Mouse (Mus musculus) embryonic facial prominence, embryonic 11.5 days (tissue): ENCODE results near the gene Csrnp2. TPM values are rescaled to one million over a fixed set of nuclear protein-coding genes. Genes with fewer than 3 reads are reported as not detected.

ENCODE experiments used
- ATAC-seq: fragments of 200-750 bp; cut with Nextera tagmentation; replicated peaks from 2 replicates; pipeline ENCODE4 v1.8.0; 2017; ENCODE audit warnings: low read depth; ENCODE audit not compliant: insufficient number of reproducible peaks, low FRiP score, low TSS enrichment
- DNase-seq: peaks from one replicate; pipeline ENCODE4 v3.0.0-alpha.2; 2015; ENCODE audit warnings: low spot score
- H3K27ac ChIP-seq: fragments of 300-500 bp; sonication (generic); replicated peaks from 2 replicates; pipeline ENCODE4 v1.5.1; 2014; ENCODE audit warnings: mild to moderate bottlenecking, low read depth, low read length, control low read depth
- H3K27me3 ChIP-seq: fragments of 300-500 bp; sonication (generic); 2 replicates; pipeline ENCODE4 v1.6.1; 2014; ENCODE audit warnings: mild to moderate bottlenecking, low read length, moderate library complexity, mixed read lengths; ENCODE audit not compliant: control insufficient read depth, insufficient read depth
- H3K36me3 ChIP-seq: fragments of 300-500 bp; sonication (generic); replicated peaks from 2 replicates; pipeline ENCODE4 v1.6.1; 2014; ENCODE audit warnings: low read depth, mild to moderate bottlenecking, low read length, moderate library complexity, mixed read lengths; ENCODE audit not compliant: control insufficient read depth, insufficient read depth
- H3K4me1 ChIP-seq: fragments of 300-500 bp; sonication (generic); 2 replicates; pipeline ENCODE4 v1.6.1; 2014; ENCODE audit warnings: low read length, mixed read lengths; ENCODE audit not compliant: control insufficient read depth, insufficient read depth
- H3K4me2 ChIP-seq: fragments of 300-500 bp; sonication (generic); 2 replicates; pipeline ENCODE4 v1.6.1; 2014; ENCODE audit warnings: low read depth, mild to moderate bottlenecking, control low read depth, low read length, moderate library complexity
- H3K4me3 ChIP-seq: fragments of 300-500 bp; sonication (generic); 2 replicates; pipeline ENCODE4 v1.5.1; 2014; ENCODE audit warnings: low read depth, low read length, control low read depth
- H3K9ac ChIP-seq: fragments of 300-500 bp; sonication (generic); replicated peaks from 2 replicates; pipeline ENCODE4 v1.6.1; 2014; ENCODE audit warnings: mild to moderate bottlenecking, control low read depth, low read length
- H3K9me3 ChIP-seq: fragments of 300-500 bp; sonication (generic); replicated peaks from 2 replicates; pipeline ENCODE4 v1.6.1; 2016; ENCODE audit warnings: mild to moderate bottlenecking, low read length, inconsistent platforms, mixed read lengths; ENCODE audit not compliant: control insufficient read depth
- WGBS: fragments of 180-500 bp; shearing (Covaris S2); extraction: QIAGEN DNeasy Blood & Tissue Kit; methylation state at CpG from one replicate; pipeline ENCODE4 v1.1.7; 2014; 5-methylcytosine and 5-hydroxymethylcytosine counted together
- polyA plus RNA-seq: library from polyadenylated mRNA; unstranded; fragments of >200 nt; fragmentation: Nextera tagmentation; extraction: Ambion mirVana; gene quantifications from 2 replicates; pipeline ENCODE4 v1.2.1, GENCODE M21; 2014

The Csrnp2 gene
- polyA plus RNA-seq, 1 experiment from 2014 or later, result 23.0 TPM

- Histone ChIP-seq H3K27me3 (no peaks in the 10 kb centered on the region), H3K4me3 (no peak overlapping the region), H3K9ac (no peak overlapping the region), H3K4me1 (no peaks in the 10 kb centered on the region; the same call in 1 of the 2 replicates), H3K4me2 (no peak overlapping the region), H3K36me3 (no peaks in the 10 kb centered on the region), H3K9me3 (no peaks in the 10 kb centered on the region), H3K27ac (no peak overlapping the region)
- ATAC-seq, result no peak
- no peak for DNase-seq
- WGBS, result 82% methylated on average over 5 of the region's 5 CpGs
These were observed 33.2 kb downstream of the Csrnp2 start for GRCm38 (mm10) chr15:100462086-100462485.

GRCm38 (mm10) chr15:100461646-100462045 lies 33.6 kb downstream of the Csrnp2 start:
- no peaks in the 10 kb centered on the region for H3K9me3 ChIP-seq
- no peaks in the 10 kb centered on the region; the same call in 1 of the 2 replicates for H3K4me1 ChIP-seq
- ATAC-seq (no peak), DNase-seq (no peak)
- no peak overlapping the region for H3K4me3 ChIP-seq
- no peak overlapping the region for H3K27ac ChIP-seq
- no peaks in the 10 kb centered on the region for H3K27me3 ChIP-seq
- no peak overlapping the region for H3K9ac ChIP-seq
- no peak overlapping the region for H3K4me2 ChIP-seq
- 75% methylated on average over 9 of the region's 9 CpGs for WGBS
- H3K36me3 ChIP-seq, result no peaks in the 10 kb centered on the region

- H3K4me2 ChIP-seq, result no peak overlapping the region
- 10% methylated on average over 12 of the region's 12 CpGs for WGBS
- no peak overlapping the region for H3K27ac ChIP-seq
- ATAC-seq (no peak), DNase-seq (peak; percentile 60)
- no peak overlapping the region for H3K4me3 ChIP-seq
- no peaks in the 10 kb centered on the region for H3K9me3 ChIP-seq
- no peaks in the 10 kb centered on the region; the same call in 1 of the 2 replicates for H3K4me1 ChIP-seq
- no peak overlapping the region for H3K9ac ChIP-seq
- H3K27me3 ChIP-seq, result no peaks in the 10 kb centered on the region
- H3K36me3 ChIP-seq, result no peaks in the 10 kb centered on the region
These were observed 34.3 kb downstream of the Csrnp2 start for GRCm38 (mm10) chr15:100460942-100461341.

GRCm38 (mm10) chr15:100458055-100458454 lies 37.2 kb downstream of the Csrnp2 start:
- no peak overlapping the region for H3K27ac ChIP-seq
- no peak overlapping the region for H3K4me3 ChIP-seq
- no peaks in the 10 kb centered on the region for H3K36me3 ChIP-seq
- no peak overlapping the region for H3K4me2 ChIP-seq
- no peaks in the 10 kb centered on the region for H3K9me3 ChIP-seq
- no peak overlapping the region for H3K9ac ChIP-seq
- H3K4me1 ChIP-seq, result no peaks in the 10 kb centered on the region; the same call in 1 of the 2 replicates
- no peaks in the 10 kb centered on the region for H3K27me3 ChIP-seq
- WGBS, result 51% methylated on average over 10 of the region's 10 CpGs
- peak; percentile 76 for DNase-seq
- ATAC-seq, result no peak

GRCm38 (mm10) chr15:100457340-100457739 lies 37.9 kb downstream of the Csrnp2 start:
- Histone ChIP-seq H3K36me3 (no peaks in the 10 kb centered on the region), H3K27me3 (no peaks in the 10 kb centered on the region), H3K4me2 (no peak overlapping the region), H3K9me3 (no peaks in the 10 kb centered on the region), H3K9ac (no peak overlapping the region), H3K27ac (no peak overlapping the region), H3K4me1 (no peaks in the 10 kb centered on the region; the same call in 1 of the 2 replicates), H3K4me3 (no peak overlapping the region)
- ATAC-seq, result no peak
- WGBS, result 6% methylated on average over 17 of the region's 17 CpGs
- peak; percentile 92 for DNase-seq

- Histone ChIP-seq H3K9me3 (no peaks in the 10 kb centered on the region), H3K36me3 (no peaks in the 10 kb centered on the region), H3K27me3 (no peaks in the 10 kb centered on the region), H3K4me3 (no peak overlapping the region), H3K27ac (no peak overlapping the region), H3K9ac (no peak overlapping the region), H3K4me2 (no peak overlapping the region), H3K4me1 (no peaks in the 10 kb centered on the region; the same call in 1 of the 2 replicates)
- DNase-seq, result no peak
- no peak for ATAC-seq
- 61% methylated on average over 7 of the region's 7 CpGs for WGBS
These were observed 38.8 kb downstream of the Csrnp2 start for GRCm38 (mm10) chr15:100456356-100456991.

GRCm38 (mm10) chr15:100452486-100452885 lies 42.8 kb downstream of the Csrnp2 start:
- Histone ChIP-seq H3K9ac (no peak overlapping the region), H3K4me3 (no peak overlapping the region), H3K27ac (no peak overlapping the region), H3K4me2 (no peak overlapping the region), H3K36me3 (no peaks in the 10 kb centered on the region), H3K9me3 (no peaks in the 10 kb centered on the region), H3K27me3 (no peaks in the 10 kb centered on the region), H3K4me1 (no peaks in the 10 kb centered on the region; the same call in 1 of the 2 replicates)
- ATAC-seq (no peak), DNase-seq (no peak)
- WGBS, result 78% methylated on average over 11 of the region's 11 CpGs

GRCm38 (mm10) chr15:100451245-100451644 lies 44.0 kb downstream of the Csrnp2 start:
- Histone ChIP-seq H3K36me3 (no peaks in the 10 kb centered on the region), H3K4me2 (no peak overlapping the region), H3K4me1 (no peaks in the 10 kb centered on the region), H3K27me3 (no peaks in the 10 kb centered on the region), H3K27ac (no peak overlapping the region), H3K9me3 (no peaks in the 10 kb centered on the region), H3K4me3 (no peak overlapping the region), H3K9ac (no peak overlapping the region)
- 65% methylated on average over 16 of the region's 16 CpGs for WGBS
- no peak for ATAC-seq
- DNase-seq, result peak; percentile 18
